Mouse (Mus musculus) liver, embryonic 14.5 days (tissue): ENCODE measurements around the gene Adamts20. TPM values are rescaled to one million over a fixed set of nuclear protein-coding genes. Genes with fewer than 3 reads are reported as not detected.

Source experiments
- ATAC-seq: fragments of 200-750 bp; cut with Nextera tagmentation; 2 replicates; pipeline ENCODE4 v1.8.0; 2017; ENCODE audit warnings: moderate number of reproducible peaks, mild to moderate bottlenecking, moderate library complexity; ENCODE audit not compliant: insufficient read depth
- DNase-seq, 3 experiments: peaks; one replicate each; pipeline ENCODE4 v3.0.0-alpha.2; 2012 to 2013; ENCODE audit warnings: low read depth in 3 of 3, low spot score in 3 of 3
- H3K27ac ChIP-seq: fragments of 300-500 bp; sonication (generic); 2 replicates; pipeline ENCODE4 v1.5.1; 2014; ENCODE audit warnings: moderate library complexity, mild to moderate bottlenecking, control low read depth, inconsistent platforms
- H3K27me3 ChIP-seq: fragments of 300-500 bp; sonication (generic); 2 replicates; pipeline ENCODE4 v1.6.1; 2014; ENCODE audit warnings: mild to moderate bottlenecking, low read length, moderate library complexity; ENCODE audit not compliant: control insufficient read depth, insufficient read depth
- H3K36me3 ChIP-seq: fragments of 300-500 bp; sonication (generic); replicated peaks from 2 replicates; pipeline ENCODE4 v1.6.1; 2014; ENCODE audit warnings: low read depth; ENCODE audit not compliant: control insufficient read depth, insufficient read depth
- H3K4me1 ChIP-seq, 2 experiments: fragments of 200-500 bp in 1 of 2; fragments of 300-500 bp in 1 of 2; sonication (generic) in 1 of 2; replicated peaks; 2 replicates each; pipeline ENCODE4 v1.6.1; 2012 to 2014; ENCODE audit warnings: antibody characterized with exemption in 1 of 2, inconsistent platforms in 1 of 2, low read length in 1 of 2; ENCODE audit not compliant: control insufficient read depth in 2 of 2, insufficient read depth in 2 of 2
- H3K4me2 ChIP-seq: fragments of 300-500 bp; sonication (generic); 2 replicates; pipeline ENCODE4 v1.6.1; 2014; ENCODE audit warnings: low read depth, mild to moderate bottlenecking, control low read depth, moderate library complexity
- H3K4me3 ChIP-seq, 2 experiments: fragments of 200-500 bp in 1 of 2; fragments of 300-500 bp in 1 of 2; sonication (generic) in 1 of 2; 2 replicates each; pipeline ENCODE4 v1.5.1; 2012 to 2014; ENCODE audit warnings: low read depth in 2 of 2, low read length in 2 of 2, mild to moderate bottlenecking in 2 of 2, control low read depth in 1 of 2, inconsistent platforms in 1 of 2, moderate library complexity in 1 of 2; ENCODE audit not compliant: insufficient read depth in 1 of 2
- H3K9ac ChIP-seq: fragments of 300-500 bp; sonication (generic); replicated peaks from 2 replicates; pipeline ENCODE4 v1.6.1; 2014; ENCODE audit warnings: mild to moderate bottlenecking, control low read depth, moderate library complexity
- H3K9me3 ChIP-seq: fragments of 300-500 bp; sonication (generic); 2 replicates; pipeline ENCODE4 v1.6.1; 2016; ENCODE audit warnings: low read length, mixed read lengths; ENCODE audit not compliant: control insufficient read depth
- CTCF ChIP-seq: IDR thresholded peaks from 2 replicates; pipeline ENCODE4 v1.5.1; 2016; ENCODE audit warnings: antibody characterized with exemption, low read depth, control low read depth
- EP300 ChIP-seq: IDR thresholded peaks from 2 replicates; pipeline ENCODE4 v1.6.1; 2016; ENCODE audit warnings: antibody characterized with exemption, low read depth
- WGBS: fragments of 180-500 bp; shearing (Covaris S2); extraction: QIAGEN DNeasy Blood & Tissue Kit; methylation state at CpG from one replicate; pipeline ENCODE4 v1.1.7; 2014; ENCODE audit not compliant: insufficient replicate concordance; 5-methylcytosine and 5-hydroxymethylcytosine counted together
- polyA plus RNA-seq, 2 experiments: library from polyadenylated mRNA; depleted of rRNA in 1 of 2; stranded (reverse) in 1 of 2; unstranded in 1 of 2; fragments of >200 nt; fragmentation: Nextera tagmentation in 1 of 2; extraction: Ambion mirVana in 1 of 2; gene quantifications; 2 replicates each; pipeline versions ENCODE4 v1.2.1 to v1.2.3; 2012 to 2014

The Adamts20 gene
- polyA plus RNA-seq, 2 experiments, result 0.09 to 0.10 TPM

DNA sequence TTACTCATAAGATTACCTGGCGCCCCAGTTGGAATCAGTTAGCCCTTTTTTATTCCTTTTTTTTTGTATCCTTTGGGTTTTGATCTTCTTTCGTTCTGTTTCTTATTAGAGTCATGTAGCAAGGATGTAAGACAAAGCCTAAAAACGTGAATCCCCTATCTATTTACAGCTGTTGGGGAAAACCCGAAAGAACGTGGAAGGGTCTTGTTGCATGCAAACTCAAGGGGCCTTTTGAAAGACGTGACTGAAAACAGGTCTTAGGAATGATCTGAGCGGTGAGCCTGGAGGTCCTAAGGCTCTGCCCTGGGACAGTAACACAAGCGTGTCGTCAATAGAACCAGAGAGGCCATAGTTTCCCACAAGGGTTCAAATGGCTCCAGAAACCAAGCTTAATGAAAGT is 46.1 kb downstream of the Adamts20 start:
- H3K4me1 ChIP-seq, result no peaks in the 10 kb centered on the region
- H3K27ac ChIP-seq, result no peak overlapping the region
- no peaks in the 10 kb centered on the region for H3K27me3 ChIP-seq
- H3K4me3 ChIP-seq, result no peak overlapping the region
- H3K36me3 ChIP-seq, result no peaks in the 10 kb centered on the region
- H3K9ac ChIP-seq, result no peak overlapping the region
- TF ChIP-seq EP300, result no peak
- TF ChIP-seq CTCF, result no peak
- no peak overlapping the region for H3K4me2 ChIP-seq
- ATAC-seq (no peak), DNase-seq (no peak)
- no peaks in the 10 kb centered on the region for H3K9me3 ChIP-seq
- 68% methylated on average over 9 of the region's 9 CpGs for WGBS

DNA sequence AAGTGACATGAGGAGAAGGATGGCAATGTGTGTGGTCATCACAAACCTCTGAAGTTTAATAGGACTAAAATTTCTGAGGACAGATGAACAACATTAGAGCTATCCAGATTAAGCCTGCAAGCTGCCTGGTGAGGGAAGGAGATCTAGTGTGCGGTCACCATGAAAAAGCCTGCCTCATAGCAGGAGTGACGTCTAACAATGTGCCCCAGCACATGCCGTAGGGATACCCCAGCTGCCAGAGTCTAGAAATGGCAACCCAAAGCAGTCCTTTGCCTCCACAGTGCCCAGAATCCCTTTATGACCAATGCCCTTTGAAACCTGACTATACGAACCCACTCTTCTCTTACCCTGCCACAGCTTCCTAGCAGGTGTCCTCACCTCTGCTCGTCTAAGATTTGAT is 46.8 kb downstream of the Adamts20 start:
- Histone ChIP-seq H3K9me3 (no peaks in the 10 kb centered on the region), H3K36me3 (no peaks in the 10 kb centered on the region), H3K27me3 (no peaks in the 10 kb centered on the region), H3K4me2 (no peak overlapping the region), H3K4me1 (no peaks in the 10 kb centered on the region), H3K9ac (no peak overlapping the region), H3K4me3 (no peak overlapping the region), H3K27ac (no peak overlapping the region)
- WGBS, result 62% methylated on average over 5 of the region's 5 CpGs
- TF ChIP-seq EP300, result no peak
- TF ChIP-seq CTCF, result no peak
- DNase-seq, result no peak
- no peak for ATAC-seq

DNA sequence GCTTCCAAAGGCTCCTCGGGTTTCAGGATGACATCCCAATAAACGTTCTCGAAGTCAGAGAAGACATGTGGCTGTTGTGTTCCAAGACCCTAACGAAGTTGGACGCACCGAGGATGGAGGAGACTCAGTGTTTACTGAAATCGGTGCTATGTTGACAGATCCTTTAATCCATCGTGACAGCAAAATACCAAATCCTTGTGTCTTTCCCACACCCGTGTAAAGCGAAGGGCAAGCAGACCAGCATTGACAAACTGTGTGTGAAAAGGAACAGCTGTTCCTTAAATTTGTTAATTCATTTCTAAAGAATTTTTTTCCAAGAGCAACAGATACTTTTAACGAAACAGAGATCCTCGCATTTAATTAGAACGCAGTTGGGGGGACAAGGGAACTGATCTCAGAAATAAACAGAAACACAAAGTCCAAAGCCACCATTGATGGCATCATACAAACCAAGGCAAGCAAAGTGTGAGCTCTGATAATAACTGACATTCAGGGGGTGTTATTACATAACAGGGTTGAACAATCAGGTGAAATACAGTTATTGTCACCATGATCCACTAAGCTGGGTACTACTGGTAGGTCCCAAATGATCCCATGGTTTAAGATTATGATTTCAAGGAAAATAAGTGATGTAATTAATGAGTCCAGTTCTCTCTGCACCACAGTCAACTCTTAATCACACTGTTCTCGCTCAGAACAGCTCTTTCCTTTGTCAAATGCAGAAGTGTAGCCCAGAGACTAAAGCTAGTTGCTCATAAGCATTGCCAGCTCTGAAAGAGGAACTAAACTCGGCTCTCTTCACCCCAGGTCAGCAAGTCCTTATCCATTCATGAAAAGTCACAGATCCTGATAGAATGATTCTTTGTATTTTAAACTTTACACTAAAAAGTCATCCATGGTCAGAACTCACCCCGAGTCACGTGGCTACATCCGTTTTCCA is 47.7 kb downstream of the Adamts20 start:
- ATAC-seq, result no peak

DNA sequence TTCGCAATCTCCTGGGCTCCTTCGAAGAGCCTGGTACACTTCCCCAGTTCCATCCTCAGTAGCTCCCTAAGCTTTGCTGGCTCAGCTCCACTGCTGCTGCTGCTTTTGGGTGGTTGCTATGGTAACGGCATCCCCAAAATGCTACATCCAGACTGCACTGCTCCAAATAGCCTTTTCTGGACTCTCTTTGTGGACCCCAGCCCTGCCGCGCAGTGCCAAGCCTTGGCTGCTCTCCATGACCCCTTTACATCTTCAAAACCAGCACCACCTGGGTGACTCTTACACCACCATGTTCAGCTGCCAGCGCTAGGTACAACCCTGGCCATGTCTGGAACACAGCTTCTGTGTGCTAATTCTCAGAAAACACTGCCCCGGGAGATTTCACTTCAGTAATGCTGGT is 55.4 kb downstream of the Adamts20 start:
- Histone ChIP-seq H3K27me3 (no peaks in the 10 kb centered on the region), H3K4me2 (no peak overlapping the region), H3K4me1 (no peaks in the 10 kb centered on the region), H3K4me3 (no peak overlapping the region), H3K36me3 (no peaks in the 10 kb centered on the region), H3K9ac (no peak overlapping the region), H3K9me3 (no peaks in the 10 kb centered on the region), H3K27ac (no peak overlapping the region)
- DNase-seq, result no peak
- WGBS, result 80% methylated on average over 7 of the region's 7 CpGs
- ATAC-seq, result no peak
- no peak for TF ChIP-seq CTCF
- TF ChIP-seq EP300, result no peak

More for the DNA sequence above, 47.7 kb downstream of the Adamts20 start:
- H3K36me3 ChIP-seq, result no peaks in the 10 kb centered on the region
- no peak overlapping the region for H3K9ac ChIP-seq
- no peak for TF ChIP-seq CTCF
- TF ChIP-seq EP300, result no peak
- 60% methylated on average over 18 of the region's 18 CpGs for WGBS
- H3K4me1 ChIP-seq, result no peaks in the 10 kb centered on the region
- no peaks in the 10 kb centered on the region for H3K9me3 ChIP-seq
- H3K27me3 ChIP-seq, result no peaks in the 10 kb centered on the region
- no peak overlapping the region for H3K27ac ChIP-seq
- H3K4me3 ChIP-seq, result no peak overlapping the region
- H3K4me2 ChIP-seq, result no peak overlapping the region
- no peak for DNase-seq

DNA sequence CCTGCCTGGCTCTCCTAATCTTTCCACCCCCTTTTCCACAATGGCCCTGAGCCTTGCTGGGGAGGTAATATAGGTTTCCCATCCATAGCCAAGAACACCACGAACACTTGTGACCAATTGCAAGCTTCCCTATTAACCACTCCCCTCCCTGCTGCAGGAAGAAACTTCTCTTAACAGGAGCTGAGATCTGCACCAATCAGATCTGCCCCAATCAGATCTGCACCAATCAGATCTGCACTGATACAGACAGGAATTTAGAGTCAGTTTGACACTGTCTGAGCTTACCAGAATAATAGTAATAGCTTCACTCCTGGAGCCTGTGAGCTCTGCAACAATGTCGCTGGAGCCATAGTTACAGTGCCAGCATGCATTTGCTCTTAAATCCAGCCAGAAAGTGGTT is 58.9 kb downstream of the Adamts20 start:
- Histone ChIP-seq H3K36me3 (no peaks in the 10 kb centered on the region), H3K4me1 (no peaks in the 10 kb centered on the region), H3K9me3 (no peaks in the 10 kb centered on the region), H3K27me3 (peaks cover 26% of the 10 kb centered on the region), H3K4me3 (no peak overlapping the region), H3K27ac (no peak overlapping the region), H3K4me2 (no peak overlapping the region), H3K9ac (no peak overlapping the region)
- TF ChIP-seq CTCF (no peak), EP300 (no peak)
- ATAC-seq (no peak), DNase-seq (no peak)
- WGBS, result 17% methylated on average over 2 of the region's 2 CpGs
